Mouse (Mus musculus) central nervous system, embryonic 11.5 days (tissue): ENCODE data around the gene Gm5935. TPM values are rescaled to one million over a fixed set of nuclear protein-coding genes. Genes with fewer than 3 reads are reported as not detected.

Experiments used
- polyA plus RNA-seq: library from polyadenylated mRNA; depleted of rRNA; stranded (reverse); fragments of >200 nt; gene quantifications from 2 replicates; pipeline ENCODE4 v1.2.3, GENCODE M21; 2012; rRNA removed

Gm5935 gene
- polyA plus RNA-seq: not detected in 2 replicates

DNA sequence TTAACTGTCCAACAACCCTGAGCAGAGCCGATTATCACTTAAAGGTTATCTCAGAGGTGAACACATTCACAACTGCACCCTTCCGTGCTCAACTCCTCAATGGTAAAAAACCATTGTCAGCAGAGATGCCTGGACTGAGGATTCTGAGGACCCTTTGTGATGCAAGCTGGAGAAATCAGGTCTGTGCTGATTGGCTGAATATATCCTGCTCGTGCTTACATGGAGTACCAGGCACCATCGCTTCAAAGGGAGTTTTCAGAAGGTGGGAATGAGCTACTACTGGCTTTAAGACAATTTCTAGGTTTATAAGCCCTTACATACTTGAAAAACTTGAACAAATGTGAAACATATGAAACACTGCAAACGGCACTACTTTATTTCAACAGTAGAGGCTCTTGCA is at the start of gene Gm5935:
TSS of gene Gm5935 (minus strand) at position 101 of the 400 bp plus-strand sequence.

Other genes starting within 250 kb of the Gm5935 start
- not detected in 2 replicates for gene Gm4297, start 200.3 kb downstream of the Gm5935 start, polyA plus RNA-seq